Comparison of ENCODE assay signal across 8 mouse cellular contexts in the genomic region with DNA sequence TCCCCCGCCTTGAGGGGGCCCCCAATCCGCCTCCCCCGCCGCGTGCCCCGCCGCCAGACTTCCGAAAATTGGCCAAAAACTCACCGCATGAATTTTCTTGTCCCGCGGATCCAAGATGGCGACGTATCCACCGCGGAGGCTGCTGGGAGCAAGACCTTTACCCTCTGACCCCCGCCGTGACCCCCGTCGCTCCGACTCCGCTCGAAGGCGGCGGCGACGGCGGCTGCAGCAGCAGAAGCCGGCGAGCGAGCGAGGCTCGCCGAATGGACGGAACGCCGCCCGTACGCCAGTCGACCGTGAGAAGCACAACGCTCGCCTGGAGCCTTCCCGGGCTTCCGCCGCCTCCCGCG. TPM values are rescaled to one million over a fixed set of nuclear protein-coding genes. Genes with fewer than 3 reads are reported as not detected.
DNase-seq lines count a peak whose midpoint lies in the region; ATAC-seq and TF ChIP-seq lines count a peak whose summit lies in the region.

Cnot2 (minus strand) TSS at position 143 of the 350 bp plus-strand sequence.

- intact Hi-C loops in heart, postnatal 10 days (cut with DNase I) = loop anchor here (1.0 to 5.0 kb wide), 2 partner anchors 169 to 191 kb away; no protein-coding TSS in a partner anchor

- peak within 1 kb of the TSS; percentile 79 for H3K4me2 ChIP-seq in forebrain, embryonic 13.5 days
- H3K4me2 ChIP-seq in liver, postnatal 0 days (ENCODE audit: low read depth, low read length) = peak within 1 kb of the TSS; percentile 82
- H3K4me2 ChIP-seq in neural tube, embryonic 14.5 days (ENCODE audit: low read depth, low read length) = peak within 1 kb of the TSS; percentile 77

- peak within 1 kb of the TSS; percentile 98 for H3K9ac ChIP-seq in forebrain, embryonic 13.5 days
- H3K9ac ChIP-seq in liver, postnatal 0 days (replicated peaks) = peak within 1 kb of the TSS; percentile 90
- peak within 1 kb of the TSS; percentile 97 for H3K9ac ChIP-seq in neural tube, embryonic 14.5 days (replicated peaks; ENCODE audit: low read depth, low read length)

- ATAC-seq in forebrain, embryonic 13.5 days = peak; percentile 86
- ATAC-seq in liver, postnatal 0 days = peak; percentile 93
- ATAC-seq in neural tube, embryonic 14.5 days (ENCODE audit: low read depth) = peak; percentile 86

- WGBS in forebrain, embryonic 13.5 days = under 1% methylated on average over 47 of the region's 47 CpGs
- WGBS in large intestine, adult 2 months = under 1% methylated on average over 47 of the region's 47 CpGs
- WGBS in liver, postnatal 0 days (ENCODE audit: insufficient replicate concordance) = 2% methylated on average over 19 of the region's 47 CpGs
- under 1% methylated on average over 45 of the region's 47 CpGs for WGBS in neural tube, embryonic 14.5 days

- no peaks in the 10 kb centered on the region for H3K27me3 ChIP-seq in E14TG2a.4 (ENCODE audit: insufficient read depth, low read length)
- no peaks in the 10 kb centered on the region for H3K27me3 ChIP-seq in forebrain, embryonic 13.5 days
- no peaks in the 10 kb centered on the region for H3K27me3 ChIP-seq in liver, postnatal 0 days (ENCODE audit: insufficient read depth, low read length)
- no peaks in the 10 kb centered on the region for H3K27me3 ChIP-seq in neural tube, embryonic 14.5 days (ENCODE audit: control insufficient read depth, insufficient read depth, low read length)

- peak within 1 kb of the TSS; percentile 93 for H3K4me3 ChIP-seq in E14TG2a.4 (replicated peaks; ENCODE audit: low read length)
- H3K4me3 ChIP-seq in forebrain, embryonic 13.5 days = peak within 1 kb of the TSS; percentile 94
- H3K4me3 ChIP-seq in liver, postnatal 0 days (ENCODE audit: low read depth, low read length) = peak within 1 kb of the TSS; percentile 90
- peak within 1 kb of the TSS; percentile 97 for H3K4me3 ChIP-seq in neural tube, embryonic 14.5 days (ENCODE audit: low read depth, low read length)

- no peak for TF ChIP-seq EP300 in liver, postnatal 0 days (IDR thresholded peaks at IDR 0.05; ENCODE audit: low read depth)

- no peaks in the 10 kb centered on the region for H3K9me3 ChIP-seq in E14TG2a.4 (ENCODE audit: low read length)
- H3K9me3 ChIP-seq in forebrain, embryonic 13.5 days (replicated peaks) = no peaks in the 10 kb centered on the region
- no peaks in the 10 kb centered on the region for H3K9me3 ChIP-seq in liver, postnatal 0 days (ENCODE audit: low read length)
- no peaks in the 10 kb centered on the region for H3K9me3 ChIP-seq in neural tube, embryonic 14.5 days (ENCODE audit: control insufficient read depth, low read length)

- no peak for TF ChIP-seq CTCF in E14TG2a.4 (conservative IDR thresholded peaks at IDR 0.05; ENCODE audit: low read length)
- no peak for TF ChIP-seq CTCF in liver, postnatal 0 days (IDR thresholded peaks at IDR 0.05; ENCODE audit: low read depth)

- peak; percentile 83 for DNase-seq in c-Kit-positive CD71-positive TER-119-positive erythroid progenitor cells, embryonic 14.5 days (ENCODE audit: low spot score)
- peak; percentile 95 for DNase-seq in heart, postnatal 10 days
- DNase-seq in large intestine, adult 2 months (ENCODE audit: low read depth, low spot score) = peak; percentile 45
- peak; percentile 95 for DNase-seq in liver, postnatal 0 days
- DNase-seq in testis, postnatal 10 days (ENCODE audit: low spot score) = peak; percentile 95

- peak within 1 kb of the TSS; percentile 99 for H3K27ac ChIP-seq in forebrain, embryonic 13.5 days
- peak within 1 kb of the TSS; percentile 98 for H3K27ac ChIP-seq in liver, postnatal 0 days (ENCODE audit: low read depth)
- H3K27ac ChIP-seq in neural tube, embryonic 14.5 days (ENCODE audit: low read depth, low read length) = peak within 1 kb of the TSS; percentile 99

- peaks cover 45% of the 10 kb centered on the region for H3K4me1 ChIP-seq in E14TG2a.4 (replicated peaks; ENCODE audit: low read depth, low read length)
- peaks cover 26% of the 10 kb centered on the region for H3K4me1 ChIP-seq in forebrain, embryonic 13.5 days
- peaks cover 6% of the 10 kb centered on the region; the same call in 1 of the 2 replicates for H3K4me1 ChIP-seq in liver, postnatal 0 days (ENCODE audit: insufficient read depth)
- H3K4me1 ChIP-seq in neural tube, embryonic 14.5 days (ENCODE audit: control insufficient read depth, insufficient read depth, low read length) = peaks cover 14% of the 10 kb centered on the region

- peaks cover 16% of the 10 kb centered on the region for H3K36me3 ChIP-seq in E14TG2a.4 (ENCODE audit: insufficient read depth, low read length)
- 0 out of 2 replicates have a peak, but pooled peaks cover 14% of the 10 kb centered on the region for H3K36me3 ChIP-seq in forebrain, embryonic 13.5 days (ENCODE audit: poor library complexity, severe bottlenecking)
- H3K36me3 ChIP-seq in liver, postnatal 0 days (replicated peaks; ENCODE audit: insufficient read depth, low read length) = peaks cover 6% of the 10 kb centered on the region; the same call in 1 of the 2 replicates
- no peaks in the 10 kb centered on the region for H3K36me3 ChIP-seq in neural tube, embryonic 14.5 days (ENCODE audit: control insufficient read depth, insufficient read depth, low read length)

RNA-seq across cellular contexts. Expression of gene Cnot2, which starts in this region (rescaled TPM):
- 115 and 117 TPM in 2 replicates for polyA plus RNA-seq in forebrain, embryonic 13.5 days (2015; fragmentation: Nextera tagmentation; extraction: Ambion mirVana)
- 10 to 100 TPM; 58.5 to 66.3 TPM for total RNA-seq in heart, postnatal 10 days (2021)
- 24.9 and 37.7 TPM in 2 replicates for polyA plus RNA-seq in large intestine, adult 2 months (2012; rRNA removed)
- polyA plus RNA-seq in liver, postnatal 0 days (2015; fragmentation: Nextera tagmentation; extraction: Ambion mirVana) = 22.1 and 22.8 TPM in 2 replicates
- polyA plus RNA-seq in neural tube, embryonic 14.5 days (2014; fragmentation: Nextera tagmentation; extraction: Ambion mirVana) = 103 and 111 TPM in 2 replicates

Comparison
In these comparisons a context has a peak if more than half of its experiments do, and no peak if none do; other contexts are left out.
1. Peak in every context shown above with its lines: DNase-seq, ATAC-seq, H3K4me3 ChIP-seq and H3K27ac ChIP-seq.
2. DNase-seq: peak in every context shown above with its lines; median percentile 95 in heart, postnatal 10 days; 95 in liver, postnatal 0 days; 95 in testis, postnatal 10 days; 83 in c-Kit-positive CD71-positive TER-119-positive erythroid progenitor cells, embryonic 14.5 days; 45 in large intestine, adult 2 months.